Mouse (Mus musculus) urinary bladder, postnatal 0 days (tissue): Measurements from ENCODE around the gene Grip1. TPM values are rescaled to one million over a fixed set of nuclear protein-coding genes. Genes with fewer than 3 reads are reported as not detected.

Experiments
- polyA plus RNA-seq: library from polyadenylated mRNA; unstranded; fragments of >200 nt; fragmentation: Nextera tagmentation; extraction: Ambion mirVana; gene quantifications from 2 replicates; pipeline ENCODE4 v1.2.1, GENCODE M21; 2015

Gene Grip1
- polyA plus RNA-seq: 0.48 and 0.54 TPM in 2 replicates

DNA sequence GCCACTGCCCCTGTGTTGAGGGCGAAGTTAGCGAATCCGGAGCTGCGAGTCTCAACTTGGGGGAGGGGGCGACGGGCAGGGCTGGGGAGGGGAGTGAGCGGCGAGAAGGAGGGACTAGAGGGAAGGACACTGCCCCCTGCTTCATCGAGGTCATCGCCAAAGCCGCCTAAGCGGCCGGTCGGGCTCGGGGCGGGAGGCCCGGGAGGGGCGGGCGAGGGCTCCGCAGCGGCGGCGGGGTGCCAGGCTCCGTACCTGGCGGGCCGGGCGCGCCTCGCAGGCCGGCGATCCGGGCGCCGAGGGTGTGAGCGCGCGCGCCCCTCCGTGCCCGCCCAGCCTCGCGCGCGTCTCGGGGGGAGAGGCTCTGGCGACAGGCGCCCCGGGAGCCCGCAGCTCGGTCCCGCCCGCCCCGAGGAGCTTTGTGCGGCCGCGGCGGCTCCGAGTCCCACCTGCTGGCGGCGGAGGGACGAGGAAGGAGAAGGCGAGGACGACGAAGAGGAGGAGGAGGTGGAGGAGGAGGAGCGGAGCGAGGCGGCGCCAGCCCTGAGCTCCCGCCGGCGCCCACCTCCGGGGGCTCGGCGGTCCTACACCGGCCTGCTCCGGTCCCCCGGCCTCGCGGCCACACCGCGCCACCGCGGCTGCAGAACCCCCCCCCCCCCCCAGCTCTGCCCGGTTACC is at the start of gene Grip1:
TSS of gene Grip1 (plus strand) at position 400 of the 675 bp plus-strand sequence.

DNA sequence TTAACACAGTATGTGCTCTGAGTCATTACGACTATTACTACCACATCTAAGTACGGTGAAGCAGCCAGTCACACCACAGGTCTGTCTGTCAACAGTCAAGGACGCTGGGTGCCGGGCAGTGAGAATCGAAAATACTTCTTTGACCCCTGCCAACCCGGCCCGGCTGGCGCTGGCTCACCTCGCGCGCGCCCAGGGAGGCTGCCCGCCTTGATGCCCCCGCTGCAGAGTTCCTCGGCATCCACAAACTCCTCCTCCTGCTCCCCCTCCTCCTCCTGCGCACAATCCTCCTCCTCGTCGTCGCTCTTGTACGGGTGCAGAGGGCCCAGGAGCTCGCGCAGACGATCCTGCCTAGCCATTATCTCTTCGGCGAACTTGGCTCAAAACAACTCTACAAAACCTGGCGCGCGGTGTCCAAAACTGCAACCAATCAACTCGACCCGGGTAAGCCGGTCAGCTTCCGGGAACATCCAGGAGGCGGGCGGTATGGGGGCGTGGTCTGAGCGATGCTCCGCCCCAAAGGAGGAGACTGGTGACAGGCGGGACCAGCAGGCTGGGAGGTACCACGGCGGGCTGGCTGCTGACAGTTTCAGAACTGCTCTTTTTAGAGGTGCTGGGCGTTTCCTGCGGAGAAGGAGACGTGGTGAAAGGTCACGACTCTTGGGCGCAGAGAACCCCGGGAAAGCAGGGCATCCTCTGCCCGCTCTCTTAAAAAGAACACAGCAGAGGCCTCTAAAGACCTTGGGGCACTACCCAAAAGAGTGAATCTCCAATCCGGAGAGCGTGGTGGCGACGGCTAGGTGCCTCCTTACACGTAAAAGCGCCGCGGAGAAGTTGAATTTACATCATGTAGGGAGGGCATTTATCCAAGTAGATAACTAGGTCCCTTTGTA is 659.1 kb downstream of the Grip1 start, which contains the start of gene Helb:
TSS of gene Helb (minus strand) at position 481 of the 890 bp plus-strand sequence.

Other genes with a start within 250 kb of the Grip1 start
- gene Cand1, start 213.8 kb upstream of the Grip1 start, polyA plus RNA-seq: 26.3 and 28.8 TPM in 2 replicates